Mouse (Mus musculus) lung, postnatal 10 days (tissue): ENCODE results near the gene Hagh.

Experiments used
- DNase-seq: peaks from one replicate; pipeline ENCODE4 v3.0.0; 2021

The Hagh gene

DNA sequence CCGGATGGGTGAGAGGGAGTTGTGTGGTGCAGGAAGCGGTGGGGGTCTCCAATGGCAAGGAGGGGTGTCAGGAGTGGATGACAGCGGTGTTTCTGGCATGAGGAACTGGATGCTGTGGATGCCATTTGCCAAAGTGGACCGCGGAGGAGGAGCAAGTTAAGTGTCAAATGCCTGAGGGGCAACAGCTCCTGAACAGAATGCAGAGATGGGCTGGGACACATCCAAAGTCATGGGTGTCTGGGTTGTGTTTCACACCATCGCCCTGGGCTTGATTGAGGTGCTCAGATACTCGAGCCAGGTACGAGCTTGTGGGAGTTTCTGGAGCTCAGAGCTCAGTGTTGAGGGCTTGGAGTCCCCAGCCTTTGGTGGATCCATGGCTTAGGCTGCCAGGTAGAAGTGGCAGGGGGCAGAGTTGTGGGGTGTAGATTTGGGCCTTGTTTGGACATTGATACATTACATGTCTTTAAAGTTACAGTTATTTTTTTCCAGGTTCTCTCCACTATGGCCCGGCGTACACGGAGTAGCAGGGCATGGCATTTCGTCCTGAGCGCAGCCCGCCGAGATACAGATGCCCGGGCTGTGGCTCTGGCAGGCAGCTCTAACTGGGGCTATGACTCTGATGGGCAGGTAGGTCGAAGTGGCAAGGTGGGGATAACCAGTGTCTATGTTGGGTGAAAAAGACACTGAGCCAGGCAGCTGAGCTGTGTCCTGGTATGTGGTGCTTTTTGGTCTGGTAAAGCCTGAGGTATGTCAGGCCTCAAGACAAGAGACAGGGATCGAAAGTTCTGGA lies 47.5 kb downstream of the Hagh start:
- DNase-seq: no peak

DNA sequence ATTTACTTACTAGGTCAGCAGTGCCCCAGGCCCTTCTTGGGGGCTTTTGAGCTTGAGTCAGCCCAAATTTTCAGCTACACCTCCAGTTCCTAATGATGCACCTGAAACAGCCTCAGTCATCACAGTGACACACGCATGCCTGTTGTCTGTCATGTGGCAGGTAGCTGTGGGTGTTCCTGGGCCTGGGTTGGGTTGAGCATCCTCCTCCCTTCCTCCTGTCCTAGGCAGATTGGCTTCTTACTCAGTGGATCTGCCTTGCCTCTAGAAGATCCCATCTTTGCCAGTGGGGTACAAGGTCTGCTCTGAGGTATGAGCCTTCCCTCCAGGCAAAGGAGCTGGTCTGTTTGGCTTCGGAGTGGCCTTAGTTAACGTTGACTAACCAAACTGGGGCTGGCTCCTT lies 48.9 kb downstream of the Hagh start:
- no peak for DNase-seq

DNA sequence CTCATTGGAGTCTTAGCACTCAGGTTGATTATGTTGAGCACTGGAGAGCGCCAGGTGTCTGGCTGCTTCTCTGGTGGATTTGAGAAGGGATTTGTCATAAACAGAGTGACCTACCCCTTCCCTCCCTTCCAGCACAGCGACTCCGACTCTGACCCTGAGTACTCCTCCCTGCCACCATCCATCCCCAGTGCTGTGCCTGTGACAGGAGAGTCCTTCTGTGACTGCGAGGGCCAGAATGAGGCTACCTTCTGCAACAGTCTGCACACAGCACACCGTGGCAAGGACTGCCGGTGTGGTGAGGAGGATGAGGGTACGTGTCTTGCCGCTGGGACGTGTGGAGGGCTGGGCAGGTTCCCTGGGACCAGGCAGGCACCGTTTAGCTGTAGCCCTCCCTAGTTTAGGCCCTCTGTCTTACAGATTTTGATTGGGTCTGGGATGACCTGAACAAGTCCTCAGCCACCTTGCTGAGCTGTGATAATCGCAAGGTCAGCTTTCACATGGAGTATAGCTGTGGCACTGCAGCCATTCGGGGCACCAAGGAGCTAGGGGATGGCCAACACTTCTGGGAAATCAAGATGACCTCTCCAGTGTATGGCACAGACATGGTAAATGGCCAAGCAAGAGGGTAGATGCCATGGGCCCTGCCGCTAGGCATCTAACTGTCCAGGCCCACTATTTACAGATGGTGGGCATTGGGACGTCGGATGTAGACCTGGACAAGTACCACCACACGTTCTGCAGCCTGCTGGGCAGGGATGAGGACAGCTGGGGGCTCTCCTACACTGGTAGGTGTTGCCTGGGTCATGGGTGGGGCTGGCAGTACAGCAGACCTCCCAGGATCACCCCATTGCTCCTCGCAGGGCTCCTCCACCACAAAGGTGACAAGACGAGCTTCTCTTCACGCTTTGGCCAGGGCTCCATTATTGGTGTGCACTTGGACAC lies 50.5 kb downstream of the Hagh start:
- no peak for DNase-seq

DNA sequence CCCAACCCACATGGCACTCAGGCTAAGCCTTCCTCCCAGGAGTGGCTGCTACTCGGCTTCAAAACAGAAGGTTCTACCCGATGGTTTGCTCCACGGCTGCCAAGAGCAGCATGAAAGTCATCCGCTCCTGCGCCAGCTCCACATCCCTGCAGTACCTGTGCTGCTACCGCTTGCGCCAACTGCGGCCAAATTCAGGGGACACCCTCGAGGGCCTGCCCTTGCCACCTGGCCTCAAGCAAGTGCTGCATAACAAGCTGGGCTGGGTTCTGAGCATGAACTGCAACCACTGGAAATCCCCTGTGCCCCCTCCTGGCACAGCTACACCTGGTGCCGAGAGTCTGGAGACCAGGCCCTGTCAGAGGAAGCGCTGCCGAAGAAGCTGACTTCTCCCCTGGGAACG lies 51.4 kb downstream of the Hagh start:
- DNase-seq: peak; percentile 5

DNA sequence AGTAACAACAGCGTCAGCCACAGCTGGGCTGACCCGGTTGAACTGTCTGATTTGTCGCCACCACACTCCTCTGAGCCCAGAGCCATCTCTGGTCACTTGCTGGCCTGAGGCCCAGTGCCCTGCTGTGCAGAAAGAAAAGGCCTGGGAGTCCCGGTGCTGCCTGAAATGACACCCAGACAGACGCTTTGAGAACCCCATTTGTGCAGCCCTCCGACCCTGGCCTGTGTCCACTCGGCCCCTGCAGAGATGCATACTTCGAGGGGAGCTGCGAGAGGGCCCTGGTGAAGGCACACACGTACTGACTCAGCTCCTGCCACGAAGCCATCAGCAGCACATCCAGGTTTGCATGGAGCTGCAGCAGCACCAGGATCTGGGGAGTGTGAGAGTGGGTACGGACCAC lies 52.8 kb downstream of the Hagh start:
- DNase-seq: no peak

DNA sequence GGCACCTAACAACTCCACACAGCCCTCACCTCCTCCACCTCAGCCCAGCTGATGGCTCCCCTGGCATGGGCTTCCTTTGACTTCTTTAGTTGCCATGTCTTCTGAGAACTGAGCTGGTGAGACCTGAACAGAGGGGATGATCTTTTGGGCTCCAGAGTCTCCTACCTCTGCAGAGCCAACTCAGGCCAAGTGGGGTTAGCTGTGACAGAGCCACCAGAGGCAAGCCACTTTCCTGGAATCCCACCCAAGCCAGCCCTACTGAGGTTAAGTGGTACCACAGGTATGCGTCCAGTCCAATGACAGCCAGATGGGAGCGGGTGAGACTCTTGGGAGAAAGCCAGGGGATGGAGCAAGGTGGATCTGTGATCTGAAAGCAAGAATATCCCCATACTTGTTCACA lies 53.3 kb downstream of the Hagh start:
- DNase-seq: no peak

DNA sequence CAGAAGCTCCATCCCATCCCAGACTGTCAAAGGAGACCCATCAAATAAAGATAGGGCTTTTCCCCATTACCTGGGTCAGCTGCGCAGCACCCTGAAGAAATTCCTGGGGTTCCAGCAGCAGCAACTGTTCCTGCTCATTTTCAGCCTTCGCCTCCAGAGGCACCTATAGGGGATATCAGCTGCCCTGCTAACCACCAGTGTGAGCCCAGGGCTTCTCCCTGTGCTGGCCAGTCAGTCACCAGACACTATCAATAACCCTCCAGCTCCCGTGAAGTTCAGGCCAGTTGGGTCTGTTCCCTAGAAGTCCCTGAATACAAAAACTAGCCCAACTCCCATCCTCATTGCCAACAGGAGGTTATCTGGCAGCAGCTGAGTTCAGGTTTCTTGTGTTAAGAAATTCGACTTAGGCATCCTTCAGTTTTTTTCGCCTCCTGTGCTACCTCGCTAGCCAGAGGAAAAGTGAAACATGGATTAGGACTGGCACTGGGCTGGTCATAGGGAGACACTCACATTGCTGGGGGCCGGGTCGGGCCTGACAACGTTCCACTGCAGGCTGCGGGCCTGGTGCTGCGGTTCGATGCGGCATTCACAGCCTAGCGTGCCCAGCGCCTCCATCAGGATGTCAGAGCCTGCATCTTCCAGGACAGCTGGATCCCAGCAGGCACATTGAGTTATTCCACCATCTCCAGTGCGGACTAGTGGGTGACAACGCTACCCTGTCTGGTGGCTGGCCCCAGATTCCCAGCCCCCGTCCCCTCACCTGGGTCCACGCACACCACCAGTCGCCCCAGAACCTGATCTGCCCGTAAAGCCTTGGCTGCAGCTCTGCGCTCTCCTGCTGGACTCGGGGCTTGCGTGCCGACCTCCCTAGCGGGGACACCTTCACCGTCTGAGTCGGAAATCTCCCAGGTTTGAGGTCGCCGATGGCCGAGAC lies 54.4 kb downstream of the Hagh start:
- no peak for DNase-seq

DNA sequence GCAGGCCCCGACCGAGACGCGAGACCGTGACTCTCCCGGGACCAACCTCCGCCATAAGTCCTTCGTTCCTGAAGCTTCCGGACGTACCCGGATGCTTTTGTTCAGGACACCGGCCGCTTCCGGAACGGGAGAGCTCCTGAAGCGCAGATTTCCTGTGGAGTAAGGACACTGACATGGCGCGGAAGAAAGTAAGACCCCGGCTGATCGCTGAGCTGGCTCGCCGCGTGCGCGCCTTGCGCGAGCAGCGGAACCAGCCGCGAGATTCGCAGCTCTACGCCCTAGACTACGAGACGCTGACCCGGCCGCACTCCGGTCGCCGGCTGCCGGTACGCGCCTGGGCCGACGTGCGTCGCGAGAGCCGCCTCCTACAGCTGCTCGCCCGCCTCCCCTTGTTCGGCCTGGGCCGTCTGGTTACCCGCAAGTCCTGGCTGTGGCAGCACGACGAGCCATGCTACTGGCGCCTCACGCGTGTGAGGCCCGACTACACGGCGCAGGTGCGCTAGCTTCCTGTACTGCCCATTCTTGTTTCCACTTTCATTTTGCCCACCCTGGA lies 55.1 kb downstream of the Hagh start, which contains the start of the genes Eme2 and Mrps34:
TSS of gene Eme2 (minus strand) at position 93 of the 553 bp plus-strand sequence.
TSS of gene Mrps34 (plus strand) at position 122 of the 553 bp plus-strand sequence.
- peak; percentile 90 for DNase-seq

DNA sequence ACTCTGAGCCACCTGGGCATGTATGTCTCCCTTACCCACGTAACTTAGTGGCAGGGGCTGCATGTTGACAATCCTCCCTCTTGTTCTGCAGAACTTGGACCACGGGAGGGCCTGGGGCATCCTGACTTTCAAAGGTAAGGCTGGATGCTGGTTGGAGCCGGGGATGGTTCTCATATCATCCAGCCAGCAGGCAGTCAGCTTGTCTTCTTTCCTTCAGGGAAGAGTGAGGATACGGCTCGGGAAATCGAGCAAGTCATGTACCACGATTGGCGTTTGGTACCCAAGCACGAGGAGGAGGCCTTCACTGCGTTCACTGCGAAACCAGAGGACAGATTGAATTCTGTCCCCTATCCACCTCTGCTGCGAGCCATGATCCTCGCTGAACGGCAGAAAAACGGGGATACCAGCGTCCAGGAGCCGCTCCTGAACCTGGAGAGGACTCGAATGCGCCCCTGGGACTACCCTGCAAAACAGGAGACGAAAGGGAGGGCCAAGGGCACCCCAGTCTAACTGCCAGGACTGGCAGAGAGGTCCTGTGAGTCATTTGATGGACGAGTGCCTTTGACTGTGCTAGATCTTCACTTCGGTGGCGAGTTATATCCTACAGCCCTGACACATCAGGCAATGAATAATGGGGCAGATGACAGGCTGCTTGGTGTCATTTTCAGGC lies 55.8 kb downstream of the Hagh start:
- DNase-seq: no peak

DNA sequence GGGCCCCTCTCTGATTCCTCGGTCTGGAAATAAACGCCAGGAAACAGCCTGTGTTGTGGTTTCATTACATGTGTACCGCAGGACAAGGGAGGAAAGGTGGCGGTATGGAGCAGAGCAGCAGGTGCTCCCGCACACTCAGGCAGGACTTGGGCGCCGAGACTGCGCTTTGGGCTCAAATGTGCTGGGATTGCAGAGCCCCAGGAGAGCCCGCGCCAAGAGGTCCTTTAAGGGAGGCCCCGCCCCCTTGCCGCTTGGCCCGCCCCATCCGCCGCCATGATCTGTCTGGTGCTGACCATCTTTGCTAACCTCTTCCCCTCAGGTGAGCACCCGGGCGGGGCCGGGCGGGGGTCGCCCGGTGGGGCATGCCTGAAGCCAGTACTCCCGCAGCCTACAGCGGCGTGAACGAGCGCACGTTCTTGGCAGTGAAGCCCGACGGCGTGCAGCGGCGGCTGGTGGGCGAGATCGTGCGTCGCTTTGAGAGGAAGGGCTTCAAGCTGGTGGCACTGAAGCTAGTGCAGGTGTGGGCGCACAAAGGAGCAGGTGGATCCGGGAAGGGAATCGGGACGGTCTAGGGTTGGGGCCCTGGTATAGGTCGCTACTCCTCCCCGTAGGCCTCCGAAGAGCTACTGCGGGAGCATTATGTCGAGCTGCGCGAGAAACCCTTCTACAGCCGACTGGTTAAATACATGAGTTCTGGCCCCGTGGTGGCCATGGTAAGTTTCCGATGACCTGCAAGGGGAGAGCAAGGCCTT lies 56.5 kb downstream of the Hagh start, which contains the start of gene Nme3:
TSS of gene Nme3 (plus strand) at position 260 of the 752 bp plus-strand sequence.
- DNase-seq: peak; percentile 81

DNA sequence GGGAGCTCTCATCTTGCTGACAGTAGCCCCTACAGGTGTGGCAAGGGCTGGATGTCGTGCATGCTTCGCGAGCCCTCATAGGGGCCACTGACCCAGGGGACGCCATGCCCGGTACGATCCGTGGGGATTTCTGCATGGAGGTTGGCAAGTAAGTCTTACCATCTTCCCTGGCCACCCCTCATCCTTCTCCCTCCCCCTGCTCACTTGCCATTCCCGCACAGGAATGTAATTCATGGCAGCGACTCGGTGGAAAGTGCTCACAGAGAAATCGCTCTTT lies 57.0 kb downstream of the Hagh start:
- DNase-seq: no peak

DNA sequence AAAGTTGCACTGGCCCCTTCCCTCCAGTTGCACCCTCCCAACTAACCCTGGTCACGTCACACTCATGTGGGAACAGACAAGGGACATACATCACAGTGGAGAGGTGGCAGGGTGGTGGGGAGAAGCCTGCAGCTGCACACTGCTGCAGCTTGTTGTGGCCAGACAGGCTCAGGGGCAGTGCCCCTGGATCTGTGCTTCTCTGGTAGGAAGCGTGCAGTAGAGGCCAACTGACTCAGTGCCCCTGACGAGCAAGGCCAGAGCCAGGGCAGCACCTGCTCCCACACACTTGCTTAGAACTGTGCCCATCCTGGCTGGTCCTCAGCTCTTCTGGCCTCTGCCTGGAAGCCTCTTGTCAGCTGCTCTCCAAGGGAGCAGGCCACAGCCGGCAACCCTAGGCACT lies 57.7 kb downstream of the Hagh start:
- no peak for DNase-seq

DNA sequence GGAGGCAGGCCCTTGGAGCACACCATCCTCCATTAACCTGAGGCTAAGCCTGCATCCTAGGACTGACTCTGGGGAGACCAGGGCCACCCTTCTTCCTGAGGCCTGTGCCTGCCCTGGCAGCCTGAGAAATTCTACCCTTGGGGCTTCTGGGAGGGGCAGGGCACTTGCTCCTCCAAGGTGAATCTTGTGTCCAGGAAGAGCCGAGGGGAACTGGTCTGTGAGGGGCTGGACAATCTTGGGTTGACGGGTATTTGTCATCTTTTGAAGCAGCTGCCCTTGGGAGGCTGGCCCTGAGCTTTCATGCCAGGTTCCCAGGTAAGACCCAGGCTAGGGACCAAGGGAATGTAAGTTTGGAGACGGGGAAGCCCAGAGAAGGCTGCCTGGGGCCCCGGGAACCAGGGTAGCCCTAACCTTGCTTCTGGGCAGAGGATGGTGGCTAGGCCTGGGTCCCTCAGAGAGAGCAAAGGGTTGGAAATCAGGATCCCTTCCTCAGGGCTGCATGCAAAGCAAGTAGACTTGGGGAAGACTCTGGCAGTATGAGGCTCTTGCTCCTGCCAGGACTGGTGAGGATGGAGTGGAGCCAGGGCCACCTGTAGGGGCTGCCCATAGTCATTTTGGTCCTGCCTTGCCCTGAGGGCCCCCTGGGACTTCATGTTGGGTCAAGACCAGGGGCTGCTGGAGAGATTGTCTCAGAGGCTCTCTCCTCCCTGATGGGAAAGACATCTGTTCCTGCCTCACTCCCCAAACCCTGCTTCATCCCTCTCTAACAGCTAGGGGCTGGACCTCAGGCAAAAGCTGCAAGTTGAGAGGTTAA lies 58.3 kb downstream of the Hagh start:
- DNase-seq: no peak

DNA sequence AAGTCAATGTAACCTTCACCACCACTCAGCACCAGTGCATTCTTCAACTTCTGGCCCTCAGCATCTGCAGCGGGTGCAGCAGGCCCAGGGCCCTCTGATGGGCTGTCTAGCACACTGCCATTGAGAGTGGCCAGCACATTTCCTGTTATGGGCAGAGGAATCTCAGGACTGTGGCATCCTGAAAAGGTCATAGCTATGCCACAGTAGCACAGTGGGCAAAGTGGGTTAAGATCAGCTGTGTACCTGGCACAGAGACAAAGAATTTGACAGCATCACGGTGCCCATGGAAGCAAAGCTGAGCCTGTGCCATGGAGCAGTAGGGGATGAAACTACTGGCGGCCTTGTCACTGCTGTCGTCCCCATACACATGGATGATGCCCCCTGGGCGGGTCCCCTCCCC lies 59.2 kb downstream of the Hagh start:
- DNase-seq: no peak

DNA sequence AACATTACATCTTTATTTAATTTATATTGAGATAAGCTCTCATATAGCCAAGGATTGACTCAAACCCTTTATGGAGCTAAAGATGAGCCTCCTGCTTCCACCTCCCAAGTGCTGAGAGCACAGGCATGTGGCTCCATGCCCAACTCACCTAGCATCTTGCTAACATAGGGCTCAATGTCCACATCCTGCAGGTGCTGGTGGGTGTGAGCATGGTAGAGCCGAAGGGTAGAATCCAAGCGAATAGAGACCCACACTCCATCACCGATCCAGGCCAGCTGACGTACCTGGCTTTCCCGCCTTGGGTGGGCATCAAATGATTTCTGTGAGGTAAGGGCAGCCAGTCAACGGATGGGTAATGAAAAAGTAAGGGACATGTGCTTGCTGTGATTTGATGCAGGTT lies 60.1 kb downstream of the Hagh start:
- no peak for DNase-seq

DNA sequence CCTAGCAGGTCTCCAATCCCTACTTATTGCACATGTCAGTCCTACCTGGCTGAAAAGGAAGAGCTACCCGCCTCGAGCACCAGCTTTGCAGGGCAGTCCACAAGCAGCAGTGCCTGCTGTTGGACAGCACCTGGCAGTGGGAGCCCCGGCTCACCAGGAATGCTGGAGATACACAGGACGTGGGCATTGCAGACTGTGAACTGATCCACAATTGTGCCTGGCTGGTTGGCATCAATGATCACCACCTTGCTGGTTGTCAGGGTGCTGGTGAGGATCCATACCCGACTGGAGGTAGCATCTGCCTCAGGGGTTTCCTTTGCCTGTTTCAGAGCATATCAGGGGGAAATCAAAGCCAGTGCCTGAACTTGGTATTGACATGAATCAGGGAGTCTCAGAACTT lies 62.2 kb downstream of the Hagh start:
- no peak for DNase-seq

DNA sequence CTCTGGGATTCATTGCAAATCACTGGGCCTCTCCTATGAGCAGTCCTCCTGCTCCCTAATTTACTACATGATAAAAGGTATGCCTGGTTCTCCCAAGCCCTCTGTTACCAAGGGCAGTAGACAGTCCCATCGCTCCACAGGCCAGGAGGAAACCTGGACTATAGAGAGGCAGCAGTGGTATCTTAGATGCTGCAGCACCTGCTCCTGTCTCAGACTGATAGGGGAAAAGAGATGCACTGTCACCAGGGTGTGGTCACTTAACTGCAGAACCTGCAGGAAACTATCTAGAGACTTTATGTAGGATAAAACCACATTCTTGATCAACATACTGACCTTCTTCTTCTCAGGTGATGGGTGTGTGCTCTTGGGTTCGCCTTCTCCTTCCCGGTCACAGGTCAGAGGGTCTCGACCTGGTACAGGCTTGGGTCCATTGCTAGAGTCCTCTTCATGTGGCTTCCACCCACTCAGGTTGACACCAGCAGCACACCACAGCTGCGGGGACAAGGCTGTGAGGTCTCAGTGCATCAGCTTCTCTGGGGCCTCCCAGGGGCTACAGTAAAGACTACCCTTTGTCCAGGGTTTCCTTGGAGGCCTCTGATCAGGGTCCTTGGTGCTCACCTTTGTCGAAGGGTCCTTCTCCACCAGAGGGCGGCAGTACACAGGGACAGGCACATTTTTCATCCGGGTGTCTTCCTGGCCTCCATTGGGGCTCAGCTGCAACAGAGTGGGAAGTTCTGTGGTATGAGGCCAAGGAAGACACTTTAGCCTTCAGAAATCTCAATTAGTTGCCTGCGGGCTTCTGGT lies 62.9 kb downstream of the Hagh start:
- no peak for DNase-seq

DNA sequence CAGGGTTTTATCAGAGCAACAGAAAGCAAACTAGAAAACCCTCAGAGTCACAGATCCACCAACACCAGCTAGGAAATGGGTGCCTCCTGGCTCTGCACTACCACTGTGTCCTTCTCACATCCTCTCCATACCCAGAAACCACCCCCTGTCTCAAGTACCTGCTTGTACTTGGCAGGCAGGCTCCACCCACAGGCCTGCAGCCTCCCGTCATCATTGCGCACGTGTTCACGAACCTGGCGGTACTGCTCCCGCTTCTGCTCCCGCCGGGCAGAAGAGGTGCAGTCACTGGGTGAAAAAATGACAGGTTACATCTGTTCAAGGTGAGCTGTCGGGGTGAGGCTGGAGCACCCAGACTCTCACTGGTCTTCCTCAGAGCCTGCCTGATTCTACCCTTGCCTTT lies 63.8 kb downstream of the Hagh start:
- DNase-seq: no peak

DNA sequence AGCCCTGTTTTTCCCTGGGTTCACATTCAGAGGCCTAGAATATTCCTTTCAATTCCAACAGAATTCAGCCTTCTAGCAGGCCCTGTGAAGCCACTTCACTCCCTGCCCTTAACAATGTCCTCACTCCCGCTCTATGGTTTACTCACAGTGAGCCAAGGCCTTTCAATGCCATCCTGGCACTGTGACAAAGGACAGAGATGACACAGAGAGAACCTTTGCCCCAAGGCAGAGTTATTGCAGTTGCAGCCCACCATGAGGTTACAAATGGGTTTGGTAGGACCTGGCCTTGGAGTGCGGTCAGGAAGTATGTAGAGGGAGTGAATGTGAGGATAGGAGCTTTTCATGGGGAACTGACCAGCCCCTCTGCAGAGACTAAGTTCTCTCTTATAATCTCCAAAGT lies 67.6 kb downstream of the Hagh start:
- DNase-seq: no peak

DNA sequence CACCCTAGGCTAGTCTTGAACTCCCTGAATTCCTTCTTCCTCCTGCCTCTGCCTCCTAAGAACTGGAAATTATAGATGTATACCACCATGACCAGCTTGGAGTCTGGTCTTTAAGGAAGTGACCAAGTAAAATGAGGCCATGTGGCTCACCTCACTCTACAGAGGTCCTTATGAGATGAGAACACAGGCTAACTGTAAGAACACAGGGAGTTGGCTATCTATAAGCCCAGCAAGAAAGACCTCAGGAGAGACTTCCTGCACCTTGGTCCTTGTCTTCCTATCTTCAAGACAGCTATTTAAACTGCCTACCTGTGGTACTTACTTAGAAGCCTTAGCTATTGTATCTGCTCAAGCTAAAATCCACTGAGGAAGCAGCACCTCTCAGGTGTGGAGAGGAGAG lies 74.0 kb downstream of the Hagh start:
- no peak for DNase-seq
